Mouse (Mus musculus) intestine, postnatal 0 days (tissue): ENCODE measurements around the gene Gm10188. TPM values are rescaled to one million over a fixed set of nuclear protein-coding genes. Genes with fewer than 3 reads are reported as not detected.

Experiments
- ATAC-seq: fragments of 200-750 bp; cut with Nextera tagmentation; 2 replicates; pipeline ENCODE4 v1.8.0; 2017; ENCODE audit warnings: mild to moderate bottlenecking, moderate TSS enrichment, moderate library complexity
- H3K27ac ChIP-seq: fragments of 300-500 bp; sonication (generic); 2 replicates; pipeline ENCODE4 v1.5.1; 2014; ENCODE audit warnings: mild to moderate bottlenecking, low read depth, low read length, moderate library complexity
- H3K27me3 ChIP-seq: fragments of 300-500 bp; sonication (generic); replicated peaks from 2 replicates; pipeline ENCODE4 v1.6.1; 2014; ENCODE audit warnings: low read length, mixed read lengths; ENCODE audit not compliant: control insufficient read depth, insufficient read depth
- H3K36me3 ChIP-seq: fragments of 300-500 bp; sonication (generic); 2 replicates; pipeline ENCODE4 v1.6.1; 2014; ENCODE audit warnings: mild to moderate bottlenecking, moderate library complexity; ENCODE audit not compliant: control insufficient read depth, insufficient read depth
- H3K4me1 ChIP-seq: fragments of 300-500 bp; sonication (generic); replicated peaks from 2 replicates; pipeline ENCODE4 v1.6.1; 2014; ENCODE audit warnings: antibody characterized with exemption, low read length, mixed read lengths; ENCODE audit not compliant: control insufficient read depth, insufficient read depth
- H3K4me2 ChIP-seq: fragments of 300-500 bp; sonication (generic); replicated peaks from 2 replicates; pipeline ENCODE4 v1.6.1; 2014; ENCODE audit warnings: low read depth, mild to moderate bottlenecking, moderate library complexity
- H3K4me3 ChIP-seq: fragments of 300-500 bp; sonication (generic); 2 replicates; pipeline ENCODE4 v1.5.1; 2014; ENCODE audit warnings: low read depth, low read length
- H3K9ac ChIP-seq: fragments of 300-500 bp; sonication (generic); 2 replicates; pipeline ENCODE4 v1.6.1; 2014; ENCODE audit warnings: mild to moderate bottlenecking, low read depth, low read length
- H3K9me3 ChIP-seq: fragments of 300-500 bp; sonication (generic); 2 replicates; pipeline ENCODE4 v1.6.1; 2016; ENCODE audit warnings: mixed run types; ENCODE audit not compliant: control insufficient read depth
- CTCF ChIP-seq: sonication (generic); IDR thresholded peaks from 2 replicates; pipeline ENCODE4 v1.5.1; 2016; ENCODE audit warnings: low read depth, mild to moderate bottlenecking, control low read depth, antibody characterized with exemption, moderate library complexity
- WGBS: fragments of 180-500 bp; shearing (Covaris S2); extraction: QIAGEN DNeasy Blood & Tissue Kit; methylation state at CpG from one replicate; pipeline ENCODE4 v1.1.7; 2014; 5-methylcytosine and 5-hydroxymethylcytosine counted together
- polyA plus RNA-seq: library from polyadenylated mRNA; unstranded; fragments of >200 nt; fragmentation: Nextera tagmentation; extraction: Ambion mirVana; gene quantifications from 2 replicates; pipeline ENCODE4 v1.2.1, GENCODE M21; 2015

Gene Gm10188
- polyA plus RNA-seq, 1 experiment from 2014 or later = not detected

DNA sequence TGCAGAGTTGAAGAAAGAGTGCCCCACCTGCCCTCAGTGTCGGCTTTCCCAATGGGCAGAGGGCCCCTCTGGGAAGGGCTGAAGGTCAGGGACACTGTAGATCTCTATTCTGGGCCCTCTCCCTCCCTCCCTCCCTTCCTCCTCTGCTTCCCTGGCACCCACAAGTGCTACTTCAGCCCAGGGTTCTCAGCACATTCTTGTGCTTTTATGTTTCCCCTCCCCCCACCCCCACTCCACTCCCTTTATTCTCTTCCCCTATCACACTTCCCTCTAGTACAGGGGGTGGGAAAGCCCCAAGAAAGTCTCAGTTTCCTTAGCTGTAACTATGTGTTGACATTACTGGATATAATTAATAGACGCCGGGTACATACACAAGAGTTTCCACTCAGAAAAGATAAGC lies 34.9 kb downstream of the Gm10188 start:
- Histone ChIP-seq H3K4me2 (no peak overlapping the region), H3K36me3 (no peaks in the 10 kb centered on the region), H3K4me3 (no peak overlapping the region), H3K27ac (no peak overlapping the region), H3K9ac (no peak overlapping the region), H3K27me3 (peaks cover 57% of the 10 kb centered on the region), H3K9me3 (no peaks in the 10 kb centered on the region), H3K4me1 (no peaks in the 10 kb centered on the region)
- WGBS = 46% methylated on average over 3 of the region's 3 CpGs
- ATAC-seq = no peak
- no peak for TF ChIP-seq CTCF

DNA sequence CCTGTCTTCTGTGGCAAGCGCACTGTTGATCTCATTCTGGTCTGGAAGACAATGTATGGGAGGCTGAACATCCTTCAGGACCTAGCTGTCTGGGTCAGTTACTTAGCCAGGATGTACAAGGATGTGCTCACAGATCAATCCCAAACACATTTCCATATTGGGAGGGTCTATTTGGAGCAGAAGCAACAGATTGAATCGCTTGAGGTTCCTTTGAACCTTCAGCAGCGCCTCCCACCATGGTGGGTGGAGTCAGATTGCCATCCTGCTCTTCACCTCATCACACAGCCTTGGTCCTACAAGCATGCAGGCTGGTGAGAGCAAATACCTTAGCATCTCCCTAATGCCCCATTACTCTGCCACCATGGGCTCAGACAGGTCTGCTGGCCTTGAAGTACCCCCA lies 35.8 kb downstream of the Gm10188 start:
- no peak for TF ChIP-seq CTCF
- Histone ChIP-seq H3K4me3 (no peak overlapping the region), H3K27ac (no peak overlapping the region), H3K4me2 (no peak overlapping the region), H3K9ac (no peak overlapping the region), H3K36me3 (no peaks in the 10 kb centered on the region), H3K27me3 (peaks cover 63% of the 10 kb centered on the region), H3K9me3 (no peaks in the 10 kb centered on the region), H3K4me1 (no peaks in the 10 kb centered on the region)
- no peak for ATAC-seq
- WGBS = 71% methylated on average over 3 of the region's 3 CpGs

DNA sequence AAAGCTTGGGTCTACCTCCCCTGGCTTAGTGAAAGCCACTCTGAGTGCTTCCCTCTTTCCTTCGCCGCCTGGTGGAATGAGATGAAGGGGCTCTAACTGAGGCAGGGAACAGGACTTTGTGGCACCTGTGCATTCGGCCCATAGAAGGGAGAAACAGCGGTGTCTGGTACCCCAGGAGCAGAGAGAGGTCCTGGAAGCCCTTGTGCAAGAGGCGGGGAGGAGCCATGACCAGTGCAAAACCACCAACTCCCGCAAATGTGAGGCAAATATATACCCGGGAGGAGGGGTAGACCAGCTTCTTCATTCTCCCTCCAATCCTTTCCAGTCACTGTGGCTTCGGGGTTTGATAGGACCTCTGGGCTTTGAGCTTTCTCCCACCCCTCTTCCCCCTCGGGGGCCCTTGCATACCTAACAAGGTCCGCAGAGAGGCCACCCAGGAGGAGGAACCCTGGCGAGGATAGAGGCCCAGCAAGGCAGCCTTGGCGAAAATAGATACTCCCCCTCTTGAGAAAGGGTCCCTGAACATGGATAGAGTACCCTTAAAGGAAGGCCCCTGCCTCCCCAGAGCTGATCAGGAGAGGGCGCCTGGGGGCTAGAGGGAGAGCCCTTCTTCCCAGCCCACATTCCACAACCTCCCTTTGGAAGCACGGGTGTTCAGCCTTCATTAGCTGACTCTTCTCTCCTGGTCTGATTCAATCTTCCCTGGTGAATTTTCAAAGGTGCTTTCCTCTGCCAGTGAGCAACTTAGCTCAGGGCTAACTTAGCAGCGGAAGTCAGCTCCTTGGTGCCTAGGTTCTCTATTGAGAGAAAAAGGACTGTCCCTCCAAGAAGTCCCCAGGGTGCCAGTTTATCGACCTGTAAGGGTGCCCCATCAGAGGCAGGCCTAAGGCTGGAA lies 37.5 kb downstream of the Gm10188 start:
- no peak for ATAC-seq
- TF ChIP-seq CTCF = peak; percentile 43
- Histone ChIP-seq H3K27ac (no peak overlapping the region), H3K9ac (no peak overlapping the region), H3K4me1 (no peaks in the 10 kb centered on the region), H3K4me3 (no peak overlapping the region), H3K36me3 (no peaks in the 10 kb centered on the region), H3K27me3 (peaks cover 72% of the 10 kb centered on the region), H3K4me2 (peak overlapping the region; percentile 92; the same call in 1 of the 2 replicates), H3K9me3 (no peaks in the 10 kb centered on the region)
- 12% methylated on average over 16 of the region's 16 CpGs for WGBS

DNA sequence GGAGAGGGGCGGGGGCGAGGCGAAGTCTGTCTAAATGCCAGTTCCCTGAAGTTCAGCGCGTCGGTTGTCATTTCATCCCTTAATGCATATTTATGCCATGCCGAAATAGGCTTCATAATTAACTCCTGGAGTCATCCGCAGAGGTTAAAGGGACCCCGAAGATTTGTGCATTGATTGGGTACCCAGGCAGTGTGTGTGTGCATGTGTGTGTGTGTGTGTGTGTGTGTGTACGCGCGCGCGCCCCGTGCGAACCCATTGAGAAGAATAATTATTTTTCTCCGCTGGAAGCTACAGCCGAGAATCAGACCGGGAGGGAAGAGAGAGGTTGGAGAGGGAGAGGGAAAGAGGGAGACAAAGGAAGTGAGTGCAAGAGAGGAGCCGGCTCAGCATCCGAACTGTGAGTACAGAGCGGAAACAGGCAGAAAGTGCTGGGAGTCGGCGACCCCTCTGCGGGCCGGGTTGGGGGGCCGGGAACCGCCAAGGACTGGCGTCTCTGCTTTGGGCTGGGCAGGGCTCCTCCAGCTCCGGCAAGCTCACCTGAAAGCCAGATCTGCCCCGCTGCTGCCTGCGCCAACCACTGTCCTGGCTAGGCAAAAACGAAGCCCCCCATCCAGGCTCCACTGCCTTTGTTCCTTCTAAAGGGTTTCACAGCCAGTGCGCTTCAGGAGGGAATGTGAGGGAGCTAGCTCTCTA lies 38.3 kb downstream of the Gm10188 start, which contains the start of the genes Lemd1 and AC124108.1:
TSS of gene Lemd1 (plus strand) at position 339 of the 693 bp plus-strand sequence.
TSS of gene AC124108.1 (plus strand) at position 365 of the 693 bp plus-strand sequence.
- no peak for TF ChIP-seq CTCF
- WGBS = 1% methylated on average over 34 of the region's 34 CpGs
- Histone ChIP-seq H3K4me3 (peak within 1 kb of the TSS; percentile 54), H3K4me2 (peak within 1 kb of the TSS; percentile 92), H3K27ac (no peak within 1 kb of the TSS), H3K36me3 (no peaks in the 10 kb centered on the region), H3K9me3 (no peaks in the 10 kb centered on the region), H3K27me3 (peaks cover 72% of the 10 kb centered on the region), H3K9ac (0 out of 2 replicates have a peak within 1 kb of the TSS, but pooled peaks have one; percentile 7), H3K4me1 (no peaks in the 10 kb centered on the region)
- ATAC-seq = no peak

DNA sequence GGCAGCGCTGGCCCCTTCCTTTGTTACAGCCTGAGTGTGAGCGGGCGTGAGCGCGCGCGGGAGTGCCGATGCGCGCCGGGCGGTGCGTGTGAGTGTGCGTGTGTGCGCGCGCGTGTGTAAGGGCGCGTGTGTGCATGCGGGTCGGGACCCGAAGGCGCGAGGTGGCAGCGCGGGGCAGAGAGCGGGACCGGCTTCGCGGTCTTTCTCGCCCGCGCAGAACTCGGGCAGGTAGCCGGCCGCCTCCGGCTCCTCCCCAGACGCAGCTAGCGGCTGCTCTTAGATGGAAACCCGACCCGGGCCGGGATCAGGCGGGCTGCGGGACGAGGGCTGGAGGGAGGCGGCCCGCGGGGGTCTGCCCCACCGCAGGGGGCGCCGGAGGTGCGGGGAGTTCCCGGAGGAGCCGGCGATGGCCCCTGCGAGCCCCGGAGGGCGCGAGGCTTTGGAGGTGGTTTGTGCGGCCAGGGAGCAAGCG lies 38.9 kb downstream of the Gm10188 start:
- no peak for ATAC-seq
- no peaks in the 10 kb centered on the region for H3K9me3 ChIP-seq
- H3K4me2 ChIP-seq = peak overlapping the region; percentile 92
- no peak for TF ChIP-seq CTCF
- H3K4me1 ChIP-seq = no peaks in the 10 kb centered on the region
- no peak overlapping the region for H3K27ac ChIP-seq
- no peaks in the 10 kb centered on the region for H3K36me3 ChIP-seq
- H3K4me3 ChIP-seq = peak overlapping the region; percentile 54
- H3K27me3 ChIP-seq = peaks cover 72% of the 10 kb centered on the region
- under 1% methylated on average over 38 of the region's 62 CpGs for WGBS
- 0 out of 2 replicates have a peak overlapping the region, but pooled peaks have one; percentile 7 for H3K9ac ChIP-seq

DNA sequence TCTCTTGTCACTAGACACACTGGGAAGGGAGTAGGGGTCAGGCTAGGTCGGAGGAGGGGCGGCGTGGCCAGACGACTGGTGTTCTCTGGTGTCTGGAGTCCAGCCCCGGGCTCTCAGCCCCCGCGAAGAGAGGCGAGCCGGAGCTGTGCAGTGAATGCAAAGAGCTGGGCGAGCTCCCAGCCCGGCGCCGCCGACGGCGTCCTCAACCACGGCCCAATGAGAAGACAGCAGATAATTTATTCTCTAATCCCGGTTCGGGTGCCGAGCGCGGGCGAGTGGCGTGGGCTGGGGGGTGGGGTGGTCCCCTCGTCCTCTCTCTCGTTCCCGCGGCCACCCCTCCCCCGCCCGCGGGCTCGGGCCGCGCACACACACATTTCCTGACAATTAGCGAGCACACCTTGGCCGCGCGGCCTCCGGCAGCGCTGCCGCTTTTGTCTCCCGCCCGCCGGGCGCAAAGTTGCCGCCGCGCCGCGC lies 39.5 kb downstream of the Gm10188 start:
- Histone ChIP-seq H3K27ac (no peak overlapping the region), H3K9ac (0 out of 2 replicates have a peak overlapping the region, but pooled peaks have one; percentile 7), H3K27me3 (peaks cover 72% of the 10 kb centered on the region), H3K9me3 (no peaks in the 10 kb centered on the region), H3K4me3 (peak overlapping the region; percentile 54), H3K4me2 (peak overlapping the region; percentile 92), H3K4me1 (no peaks in the 10 kb centered on the region), H3K36me3 (no peaks in the 10 kb centered on the region)
- TF ChIP-seq CTCF = no peak
- under 1% methylated on average over 44 of the region's 50 CpGs for WGBS
- no peak for ATAC-seq
